Mouse (Mus musculus) liver, embryonic 15.5 days (tissue): ENCODE results near the gene Ubxn1. TPM values are rescaled to one million over a fixed set of nuclear protein-coding genes. Genes with fewer than 3 reads are reported as not detected.
A peak's percentile ranks its signal among the peaks of the same experiment; 100 is the strongest.
"Not testable (repeated sequence)": the region's sequence is repeated elsewhere in the genome, so short reads cannot be mapped to it uniquely, and the experiment has no call there.

Source experiments
- ATAC-seq: fragments of 200-750 bp; cut with Nextera tagmentation; 2 replicates; pipeline ENCODE4 v1.8.0; 2017; ENCODE audit warnings: moderate number of reproducible peaks, mild to moderate bottlenecking, moderate library complexity; ENCODE audit not compliant: insufficient read depth
- H3K27ac ChIP-seq: fragments of 300-500 bp; sonication (generic); replicated peaks from 2 replicates; pipeline ENCODE4 v1.5.1; 2015; ENCODE audit warnings: mild to moderate bottlenecking, inconsistent platforms
- H3K27me3 ChIP-seq: fragments of 300-500 bp; sonication (generic); 2 replicates; pipeline ENCODE4 v1.6.1; 2015; ENCODE audit warnings: mild to moderate bottlenecking, inconsistent platforms
- H3K36me3 ChIP-seq: fragments of 300-500 bp; sonication (generic); replicated peaks from 2 replicates; pipeline ENCODE4 v1.6.1; 2015; ENCODE audit warnings: moderate library complexity, mild to moderate bottlenecking, inconsistent platforms
- H3K4me1 ChIP-seq: fragments of 300-500 bp; sonication (generic); replicated peaks from 2 replicates; pipeline ENCODE4 v1.6.1; 2015; ENCODE audit warnings: inconsistent platforms
- H3K4me2 ChIP-seq: fragments of 300-500 bp; sonication (generic); 2 replicates; pipeline ENCODE4 v1.6.1; 2015; ENCODE audit warnings: moderate library complexity, mild to moderate bottlenecking, inconsistent platforms
- H3K4me3 ChIP-seq: fragments of 300-500 bp; sonication (generic); replicated peaks from 2 replicates; pipeline ENCODE4 v1.5.1; 2015; ENCODE audit warnings: mild to moderate bottlenecking, inconsistent platforms
- H3K9ac ChIP-seq: fragments of 300-500 bp; sonication (generic); 2 replicates; pipeline ENCODE4 v1.6.1; 2015; ENCODE audit warnings: moderate library complexity, mild to moderate bottlenecking, inconsistent platforms
- H3K9me3 ChIP-seq: fragments of 300-500 bp; sonication (generic); replicated peaks from 2 replicates; pipeline ENCODE4 v1.6.1; 2016; ENCODE audit warnings: inconsistent platforms
- WGBS: fragments of 180-500 bp; shearing (Covaris S2); methylation state at CpG from one replicate; pipeline ENCODE4 v1.1.7; 2015; ENCODE audit warnings: mixed read lengths; ENCODE audit not compliant: insufficient replicate concordance; 5-methylcytosine and 5-hydroxymethylcytosine counted together
- polyA plus RNA-seq: library from polyadenylated mRNA; unstranded; fragments of >200 nt; fragmentation: Nextera tagmentation; extraction: Ambion mirVana; gene quantifications from 2 replicates; pipeline ENCODE4 v1.2.1, GENCODE M21; 2015

The Ubxn1 gene
- polyA plus RNA-seq: 90.4 and 96.5 TPM in 2 replicates

DNA sequence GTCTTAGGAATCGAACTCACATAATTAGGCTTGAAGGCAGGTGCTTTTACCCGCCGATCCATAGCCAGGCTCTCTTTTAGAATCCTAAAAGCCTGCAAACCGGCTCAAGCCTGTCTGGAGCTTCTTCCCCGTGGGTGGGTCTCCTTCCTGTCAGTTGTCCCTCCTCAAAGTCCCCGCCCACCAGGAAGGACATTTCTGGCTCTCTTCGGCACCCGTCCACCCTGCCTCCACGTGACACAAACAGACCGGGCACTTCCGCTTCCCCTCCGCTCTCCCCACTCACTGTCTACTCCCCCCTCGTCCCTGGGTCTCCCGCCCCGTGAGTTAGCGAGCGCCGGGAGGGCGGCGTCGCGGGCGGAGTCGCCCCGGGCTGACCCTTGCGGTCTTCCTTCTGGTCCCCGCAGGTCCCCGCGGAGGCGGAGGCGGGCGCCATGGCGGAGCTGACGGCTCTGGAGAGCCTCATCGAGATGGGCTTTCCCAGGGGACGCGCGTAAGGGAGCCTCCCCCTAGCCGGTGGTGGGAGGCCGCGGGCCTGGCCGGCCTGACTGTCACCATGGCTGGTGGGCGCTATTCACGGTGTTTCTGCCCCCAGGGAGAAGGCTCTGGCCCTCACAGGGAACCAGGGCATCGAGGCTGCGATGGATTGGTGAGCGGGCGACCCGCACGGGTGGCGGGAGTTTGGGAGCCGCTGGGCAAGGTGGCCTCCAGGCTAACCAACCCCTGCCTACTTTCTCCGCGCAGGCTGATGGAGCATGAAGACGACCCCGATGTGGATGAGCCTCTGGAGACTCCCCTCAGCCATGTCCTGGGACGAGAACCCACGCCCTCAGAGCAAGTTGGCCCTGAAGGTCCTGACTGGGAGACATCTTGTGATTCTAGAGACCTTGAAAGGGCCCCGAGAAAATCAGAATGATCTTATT is at the start of gene Ubxn1:
Gene Ubxn1 (plus strand): TSS at position 230 of the 920 bp plus-strand sequence.
- H3K4me3 ChIP-seq: peak within 1 kb of the TSS; percentile 98
- no peaks in the 10 kb centered on the region for H3K27me3 ChIP-seq
- peak within 1 kb of the TSS; percentile 99 for H3K9ac ChIP-seq
- H3K4me2 ChIP-seq: peak within 1 kb of the TSS; percentile 90
- peak; percentile 95 for ATAC-seq
- peaks cover 52% of the 10 kb centered on the region for H3K4me1 ChIP-seq
- no peaks in the 10 kb centered on the region for H3K9me3 ChIP-seq
- under 1% methylated on average over 59 of the region's 59 CpGs for WGBS
- H3K27ac ChIP-seq: peak within 1 kb of the TSS; percentile 92
- peaks cover 40% of the 10 kb centered on the region for H3K36me3 ChIP-seq

- H3K36me3 ChIP-seq: peaks cover 54% of the 10 kb centered on the region
- no peak overlapping the region for H3K27ac ChIP-seq
- H3K4me1 ChIP-seq: peaks cover 26% of the 10 kb centered on the region
- peak overlapping the region; percentile 92 for H3K4me3 ChIP-seq
- H3K9ac ChIP-seq: 0 out of 2 replicates have a peak overlapping the region, but pooled peaks have one; percentile 95
- no peaks in the 10 kb centered on the region for H3K9me3 ChIP-seq
- 82% methylated on average over 8 of the region's 8 CpGs for WGBS
- peak overlapping the region; percentile 86 for H3K4me2 ChIP-seq
- no peak for ATAC-seq
- H3K27me3 ChIP-seq: no peaks in the 10 kb centered on the region
These were observed 48.6 kb upstream of the Ubxn1 start for GRCm38 (mm10) chr19:8822696-8823095.

DNA sequence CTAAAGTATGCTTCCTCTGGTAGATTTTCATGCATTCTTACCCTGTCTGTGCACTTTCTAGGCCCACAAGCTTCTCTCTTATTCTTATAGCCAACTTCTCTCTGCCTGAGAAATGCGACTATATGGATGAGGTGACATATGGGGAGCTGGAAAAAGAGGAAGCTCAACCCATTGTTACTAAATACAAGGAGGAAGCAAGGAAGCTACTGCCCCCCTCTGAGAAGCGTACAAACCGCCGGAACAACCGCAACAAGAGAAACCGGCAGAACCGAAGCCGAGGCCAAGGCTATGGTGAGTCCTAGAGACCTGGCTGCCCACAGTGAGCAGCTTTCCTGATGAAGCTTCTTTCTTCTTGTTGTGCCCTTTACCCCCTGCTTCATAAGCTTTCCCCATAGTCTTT is 41.6 kb upstream of the Ubxn1 start, which contains the start of gene AC129217.1:
Gene AC129217.1 (plus strand): TSS at position 114 of the 400 bp plus-strand sequence.
- ATAC-seq: no peak
- H3K9me3 ChIP-seq: no peaks in the 10 kb centered on the region
- 0 out of 2 replicates have a peak within 1 kb of the TSS, but pooled peaks have one; percentile 10 for H3K4me2 ChIP-seq
- H3K27me3 ChIP-seq: no peaks in the 10 kb centered on the region
- WGBS: 59% methylated on average over 8 of the region's 8 CpGs
- peaks cover 100% of the 10 kb centered on the region for H3K36me3 ChIP-seq
- H3K4me1 ChIP-seq: peaks cover 5% of the 10 kb centered on the region; the same call in 1 of the 2 replicates
- H3K27ac ChIP-seq: peak within 1 kb of the TSS; percentile 35; the same call in 1 of the 2 replicates
- H3K4me3 ChIP-seq: no peak within 1 kb of the TSS
- no peak within 1 kb of the TSS for H3K9ac ChIP-seq

- Histone ChIP-seq H3K27me3 (no peaks in the 10 kb centered on the region), H3K36me3 (peaks cover 99% of the 10 kb centered on the region), H3K9me3 (no peaks in the 10 kb centered on the region), H3K9ac (no peak overlapping the region), H3K4me1 (peaks cover 5% of the 10 kb centered on the region; the same call in 1 of the 2 replicates), H3K4me2 (no peak overlapping the region), H3K27ac (no peak overlapping the region), H3K4me3 (no peak overlapping the region)
- WGBS: 96% methylated on average over 8 of the region's 8 CpGs
- ATAC-seq: no peak
These were observed 40.6 kb upstream of the Ubxn1 start for GRCm38 (mm10) chr19:8830664-8831063.

GRCm38 (mm10) chr19:8831262-8831661 is 40.0 kb upstream of the Ubxn1 start:
- no peak overlapping the region for H3K4me3 ChIP-seq
- H3K4me1 ChIP-seq: peaks cover 5% of the 10 kb centered on the region; the same call in 1 of the 2 replicates
- no peak overlapping the region for H3K4me2 ChIP-seq
- peaks cover 98% of the 10 kb centered on the region for H3K36me3 ChIP-seq
- ATAC-seq: no peak
- WGBS: 85% methylated on average over 11 of the region's 11 CpGs
- H3K9me3 ChIP-seq: no peaks in the 10 kb centered on the region
- H3K27me3 ChIP-seq: no peaks in the 10 kb centered on the region
- no peak overlapping the region for H3K9ac ChIP-seq
- H3K27ac ChIP-seq: no peak overlapping the region

DNA sequence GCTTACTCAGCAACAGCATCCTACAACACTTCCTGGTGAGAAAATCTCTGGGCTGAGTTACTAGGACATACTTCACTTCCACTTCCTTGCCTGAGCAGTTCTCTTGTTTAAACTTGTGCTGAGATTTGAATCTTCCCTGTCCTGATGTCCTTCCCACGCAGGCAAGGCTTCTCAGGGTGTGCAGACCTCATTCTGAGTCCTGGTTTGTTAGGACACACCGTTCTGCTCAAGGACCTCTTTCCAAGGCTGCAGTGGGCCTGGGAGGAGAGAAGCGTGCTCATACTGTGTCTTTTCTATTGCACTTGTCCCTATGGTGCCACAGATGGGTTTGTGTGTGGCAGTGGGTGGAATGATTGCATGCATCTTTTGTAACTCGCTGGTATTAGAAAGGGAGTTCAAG is 38.3 kb upstream of the Ubxn1 start:
- H3K4me2 ChIP-seq: no peak overlapping the region
- no peaks in the 10 kb centered on the region for H3K9me3 ChIP-seq
- H3K9ac ChIP-seq: no peak overlapping the region
- no peak overlapping the region for H3K4me3 ChIP-seq
- WGBS: 90% methylated on average over 4 of the region's 4 CpGs
- no peak for ATAC-seq
- no peaks in the 10 kb centered on the region for H3K27me3 ChIP-seq
- H3K36me3 ChIP-seq: peaks cover 82% of the 10 kb centered on the region
- H3K27ac ChIP-seq: 0 out of 2 replicates have a peak overlapping the region, but pooled peaks have one; percentile 10
- peaks cover 14% of the 10 kb centered on the region for H3K4me1 ChIP-seq

DNA sequence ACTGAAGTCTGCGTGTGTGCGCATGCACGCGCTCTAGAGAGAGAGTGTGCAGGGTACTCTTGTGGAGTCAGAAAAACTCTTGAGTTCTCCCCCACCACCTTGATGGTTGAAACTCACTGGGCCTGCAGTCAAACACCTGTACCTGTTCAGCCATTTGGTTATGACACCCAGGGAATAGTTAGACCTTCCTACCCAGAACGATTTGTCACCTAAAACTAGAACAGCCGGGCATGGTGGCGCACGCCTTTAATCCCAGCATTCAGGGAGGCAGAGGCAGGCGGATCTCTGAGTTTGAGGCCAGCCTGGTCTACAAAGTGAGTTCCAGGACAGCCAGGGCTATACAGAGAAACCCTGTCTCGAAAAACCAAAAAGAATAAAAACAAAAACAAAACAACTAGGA is 35.0 kb upstream of the Ubxn1 start:
- H3K9me3 ChIP-seq, H3K27ac ChIP-seq, H3K9ac ChIP-seq, H3K4me2 ChIP-seq, H3K4me3 ChIP-seq, ATAC-seq, H3K27me3 ChIP-seq: not testable (repeated sequence)
- peaks cover 51% of the 10 kb centered on the region for H3K36me3 ChIP-seq
- peaks cover 42% of the 10 kb centered on the region for H3K4me1 ChIP-seq
- WGBS: 93% methylated on average over 10 of the region's 10 CpGs

- Histone ChIP-seq H3K27ac (peak within 1 kb of the TSS; percentile 85), H3K9me3 (no peaks in the 10 kb centered on the region), H3K27me3 (no peaks in the 10 kb centered on the region), H3K9ac (peak within 1 kb of the TSS; percentile 66), H3K4me3 (peak within 1 kb of the TSS; percentile 67), H3K4me1 (peaks cover 45% of the 10 kb centered on the region), H3K4me2 (peak within 1 kb of the TSS; percentile 89), H3K36me3 (peaks cover 46% of the 10 kb centered on the region)
- peak; percentile 64 for ATAC-seq
- WGBS: 1% methylated on average over 38 of the region's 38 CpGs
These were observed 34.0 kb upstream of the Ubxn1 start, which contains the start of gene Bscl2 for GRCm38 (mm10) chr19:8837251-8837791. Gene Bscl2, plus strand, starts transcription at chr19:8837467.

- 21% methylated on average over 15 of the region's 15 CpGs for WGBS
- H3K4me1 ChIP-seq: peaks cover 45% of the 10 kb centered on the region
- H3K27me3 ChIP-seq: no peaks in the 10 kb centered on the region
- peak overlapping the region; percentile 89 for H3K4me2 ChIP-seq
- H3K36me3 ChIP-seq: peaks cover 40% of the 10 kb centered on the region
- peak overlapping the region; percentile 85 for H3K27ac ChIP-seq
- peak overlapping the region; percentile 66 for H3K9ac ChIP-seq
- peak; percentile 5; the same call in 1 of the 2 replicates for ATAC-seq
- no peaks in the 10 kb centered on the region for H3K9me3 ChIP-seq
- H3K4me3 ChIP-seq: peak overlapping the region; percentile 67
These were observed 33.1 kb upstream of the Ubxn1 start for GRCm38 (mm10) chr19:8838041-8838730.

GRCm38 (mm10) chr19:8839103-8839907 is 32.0 kb upstream of the Ubxn1 start, which contains the start of gene Gng3:
Gene Gng3, minus strand, starts transcription at chr19:8839194.
- peak within 1 kb of the TSS; percentile 67 for H3K4me3 ChIP-seq
- peaks cover 45% of the 10 kb centered on the region for H3K4me1 ChIP-seq
- H3K27ac ChIP-seq: peak within 1 kb of the TSS; percentile 85
- peak within 1 kb of the TSS; percentile 89 for H3K4me2 ChIP-seq
- H3K27me3 ChIP-seq: no peaks in the 10 kb centered on the region
- H3K9me3 ChIP-seq: no peaks in the 10 kb centered on the region
- peak within 1 kb of the TSS; percentile 66 for H3K9ac ChIP-seq
- WGBS: 70% methylated on average over 11 of the region's 11 CpGs
- peaks cover 29% of the 10 kb centered on the region for H3K36me3 ChIP-seq
- no peak for ATAC-seq
